Mouse (Mus musculus): ENCODE measurements around the gene Chd2. TPM values are rescaled to one million over a fixed set of nuclear protein-coding genes. Genes with fewer than 3 reads are reported as not detected.
A peak's percentile ranks its signal among the peaks of the same experiment; 100 is the strongest.

Chd2 gene
- total and polyA plus RNA-seq, 2 experiments, result 20.1 to 40.0 TPM

- TF ChIP-seq CTCF (IDR thresholded peaks at IDR 0.05; ENCODE audit: low read depth, low read length) (no peak), POLR2A (IDR thresholded peaks at IDR 0.05; ENCODE audit: extremely low read depth, insufficient read depth, low read length) (no peak)
- Histone ChIP-seq H3K79me2 (ENCODE audit: control insufficient read depth, insufficient read depth, low read length) (peaks cover 4% of the 10 kb centered on the region; the same call in 1 of the 2 replicates), H3K27ac (replicated peaks; ENCODE audit: insufficient read depth, low read depth, low read length) (no peak overlapping the region), H3K4me1 (ENCODE audit: control insufficient read depth, insufficient read depth, low read length) (no peaks in the 10 kb centered on the region), H3K9ac (ENCODE audit: low read depth, low read length) (no peak overlapping the region), H3K4me3 (ENCODE audit: insufficient read depth, low read depth, low read length) (no peak overlapping the region), H3K27me3 (ENCODE audit: control insufficient read depth, insufficient read depth, low read length) (no peaks in the 10 kb centered on the region), H3K36me3 (ENCODE audit: control insufficient read depth, insufficient read depth, low read length) (peaks cover 90% of the 10 kb centered on the region)
- 93% methylated on average over 12 of the region's 12 CpGs for WGBS
- no peak for DNase-seq (ENCODE audit: extremely low read depth, low read depth, low spot score)
Observed at GRCm38 (mm10) chr7:73454113-73454512, 87.5 kb downstream of the Chd2 start.

- no peak overlapping the region for H3K27ac ChIP-seq (replicated peaks; ENCODE audit: insufficient read depth, low read depth, low read length)
- H3K9ac ChIP-seq (ENCODE audit: low read depth, low read length), result no peak overlapping the region
- no peak overlapping the region for H3K4me3 ChIP-seq (ENCODE audit: insufficient read depth, low read depth, low read length)
- H3K27me3 ChIP-seq (ENCODE audit: control insufficient read depth, insufficient read depth, low read length), result no peaks in the 10 kb centered on the region
- H3K79me2 ChIP-seq (ENCODE audit: control insufficient read depth, insufficient read depth, low read length), result peaks cover 4% of the 10 kb centered on the region; the same call in 1 of the 2 replicates
- H3K4me1 ChIP-seq (ENCODE audit: control insufficient read depth, insufficient read depth, low read length), result no peaks in the 10 kb centered on the region
- peaks cover 89% of the 10 kb centered on the region for H3K36me3 ChIP-seq (ENCODE audit: control insufficient read depth, insufficient read depth, low read length)
- no peak for DNase-seq (ENCODE audit: extremely low read depth, low read depth, low spot score)
- WGBS, result 96% methylated on average over 3 of the region's 3 CpGs
- TF ChIP-seq POLR2A (IDR thresholded peaks at IDR 0.05; ENCODE audit: extremely low read depth, insufficient read depth, low read length) (no peak), CTCF (IDR thresholded peaks at IDR 0.05; ENCODE audit: low read depth, low read length) (no peak)
Observed at GRCm38 (mm10) chr7:73452187-73452808, 89.3 kb downstream of the Chd2 start.

- no peak for DNase-seq (ENCODE audit: extremely low read depth, low read depth, low spot score)
Observed at GRCm38 (mm10) chr7:73451594-73451993, 90.0 kb downstream of the Chd2 start.

DNA sequence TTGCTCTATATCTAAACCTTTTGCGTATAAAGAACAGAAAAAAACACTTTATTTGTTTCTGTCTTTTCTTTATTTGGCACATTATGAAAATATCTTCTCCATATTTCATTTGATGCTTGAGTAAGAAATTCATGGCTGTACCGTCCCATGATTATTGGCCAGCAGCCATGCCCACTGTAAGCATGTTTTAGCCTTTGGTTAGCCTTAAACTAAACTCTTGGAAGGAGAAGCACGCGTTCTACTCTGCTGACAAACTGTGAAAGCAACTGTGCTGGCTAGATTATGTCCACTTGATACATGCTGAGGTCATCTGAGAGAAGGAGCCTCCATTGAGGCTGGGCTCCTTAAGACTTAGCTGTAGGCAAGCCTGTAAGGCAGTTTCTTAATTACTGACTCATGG is 99.4 kb downstream of the Chd2 start:
- TF ChIP-seq POLR2A (IDR thresholded peaks at IDR 0.05; ENCODE audit: extremely low read depth, insufficient read depth, low read length) (no peak), CTCF (IDR thresholded peaks at IDR 0.05; ENCODE audit: low read depth, low read length) (no peak)
- H3K79me2 ChIP-seq (ENCODE audit: control insufficient read depth, insufficient read depth, low read length), result no peaks in the 10 kb centered on the region; the same call in 1 of the 2 replicates
- peak; percentile 41 for DNase-seq (ENCODE audit: extremely low read depth, low read depth, low spot score)
- no peak overlapping the region for H3K9ac ChIP-seq (ENCODE audit: low read depth, low read length)
- H3K4me1 ChIP-seq (ENCODE audit: control insufficient read depth, insufficient read depth, low read length), result peaks cover 7% of the 10 kb centered on the region
- WGBS, result 38% methylated on average over 4 of the region's 4 CpGs
- H3K27me3 ChIP-seq (ENCODE audit: control insufficient read depth, insufficient read depth, low read length), result no peaks in the 10 kb centered on the region
- H3K4me3 ChIP-seq (ENCODE audit: insufficient read depth, low read depth, low read length), result no peak overlapping the region
- no peak overlapping the region for H3K27ac ChIP-seq (replicated peaks; ENCODE audit: insufficient read depth, low read depth, low read length)
- H3K36me3 ChIP-seq (ENCODE audit: control insufficient read depth, insufficient read depth, low read length), result peaks cover 69% of the 10 kb centered on the region

More at GRCm38 (mm10) chr7:73451594-73451993, 90.0 kb downstream of the Chd2 start:
- Histone ChIP-seq H3K27me3 (ENCODE audit: control insufficient read depth, insufficient read depth, low read length) (no peaks in the 10 kb centered on the region), H3K4me3 (ENCODE audit: insufficient read depth, low read depth, low read length) (no peak overlapping the region), H3K9ac (ENCODE audit: low read depth, low read length) (no peak overlapping the region), H3K36me3 (ENCODE audit: control insufficient read depth, insufficient read depth, low read length) (peaks cover 87% of the 10 kb centered on the region), H3K4me1 (ENCODE audit: control insufficient read depth, insufficient read depth, low read length) (no peaks in the 10 kb centered on the region), H3K79me2 (ENCODE audit: control insufficient read depth, insufficient read depth, low read length) (0 out of 2 replicates have a peak, but pooled peaks cover 4% of the 10 kb centered on the region), H3K27ac (replicated peaks; ENCODE audit: insufficient read depth, low read depth, low read length) (no peak overlapping the region)
- WGBS, result 92% methylated on average over 4 of the region's 4 CpGs
- TF ChIP-seq CTCF (IDR thresholded peaks at IDR 0.05; ENCODE audit: low read depth, low read length), result no peak
- no peak for TF ChIP-seq POLR2A (IDR thresholded peaks at IDR 0.05; ENCODE audit: extremely low read depth, insufficient read depth, low read length)

GRCm38 (mm10) chr7:73441802-73442201 is 99.8 kb downstream of the Chd2 start:
- no peaks in the 10 kb centered on the region for H3K27me3 ChIP-seq (ENCODE audit: control insufficient read depth, insufficient read depth, low read length)
- no peak overlapping the region for H3K9ac ChIP-seq (ENCODE audit: low read depth, low read length)
- H3K36me3 ChIP-seq (ENCODE audit: control insufficient read depth, insufficient read depth, low read length), result peaks cover 68% of the 10 kb centered on the region
- H3K4me1 ChIP-seq (ENCODE audit: control insufficient read depth, insufficient read depth, low read length), result peaks cover 7% of the 10 kb centered on the region
- no peaks in the 10 kb centered on the region; the same call in 1 of the 2 replicates for H3K79me2 ChIP-seq (ENCODE audit: control insufficient read depth, insufficient read depth, low read length)
- 32% methylated on average over 3 of the region's 3 CpGs for WGBS
- H3K4me3 ChIP-seq (ENCODE audit: insufficient read depth, low read depth, low read length), result no peak overlapping the region
- DNase-seq (ENCODE audit: extremely low read depth, low read depth, low spot score), result peak; percentile 97
- H3K27ac ChIP-seq (replicated peaks; ENCODE audit: insufficient read depth, low read depth, low read length), result peak overlapping the region; percentile 84; the same call in 1 of the 2 replicates
- TF ChIP-seq POLR2A (IDR thresholded peaks at IDR 0.05; ENCODE audit: extremely low read depth, insufficient read depth, low read length) (no peak), CTCF (IDR thresholded peaks at IDR 0.05; ENCODE audit: low read depth, low read length) (no peak; the same call in 1 of the 2 replicates)

- no peak for TF ChIP-seq POLR2A (IDR thresholded peaks at IDR 0.05; ENCODE audit: extremely low read depth, insufficient read depth, low read length)
- peak; percentile 62 for TF ChIP-seq CTCF (IDR thresholded peaks at IDR 0.05; ENCODE audit: low read depth, low read length)
- Histone ChIP-seq H3K4me1 (ENCODE audit: control insufficient read depth, insufficient read depth, low read length) (peaks cover 9% of the 10 kb centered on the region; the same call in 1 of the 2 replicates), H3K27me3 (ENCODE audit: control insufficient read depth, insufficient read depth, low read length) (no peaks in the 10 kb centered on the region), H3K9ac (ENCODE audit: low read depth, low read length) (no peak overlapping the region), H3K79me2 (ENCODE audit: control insufficient read depth, insufficient read depth, low read length) (no peaks in the 10 kb centered on the region; the same call in 1 of the 2 replicates), H3K27ac (replicated peaks; ENCODE audit: insufficient read depth, low read depth, low read length) (no peak overlapping the region), H3K4me3 (ENCODE audit: insufficient read depth, low read depth, low read length) (no peak overlapping the region), H3K36me3 (ENCODE audit: control insufficient read depth, insufficient read depth, low read length) (peaks cover 48% of the 10 kb centered on the region)
- WGBS, result 82% methylated on average over 12 of the region's 12 CpGs
- DNase-seq (ENCODE audit: extremely low read depth, low read depth, low spot score), result no peak
Observed at GRCm38 (mm10) chr7:73435685-73436084, 105.9 kb downstream of the Chd2 start.

Measured in liver, adult 2 months (tissue).